Comparison of ENCODE assay signal across 24 mouse cellular contexts in genomic region chr6:19457048-19457447, GRCm38 (mm10).
DNase-seq lines count a peak whose midpoint lies in the region; ATAC-seq and TF ChIP-seq lines count a peak whose summit lies in the region.
"Had no signal": no experiment of that assay in that cellular context is flagged by ENCODE, and none has a peak within 500 bp of the region (broad histone marks: within the 10 kb centered on the region; RNA-seq: fewer than 3 reads in every experiment).

No protein-coding gene starts in this region.

- no peaks in the 10 kb centered on the region for H3K27me3 ChIP-seq in embryonic facial prominence, embryonic 14.5 days (replicated peaks; ENCODE audit: control insufficient read depth, insufficient read depth, low read length)
- H3K27me3 ChIP-seq in embryonic facial prominence, embryonic 10.5 days (replicated peaks; ENCODE audit: low read depth, poor library complexity, severe bottlenecking), result no peaks in the 10 kb centered on the region
- H3K27me3 ChIP-seq: CH12.LX; embryonic facial prominence, embryonic 13.5 days; hindbrain, embryonic 12.5 days; hindbrain, embryonic 15.5 days had no signal

- no peak for ATAC-seq in embryonic facial prominence, embryonic 14.5 days (ENCODE audit: low read depth)
- no peak for ATAC-seq in monocyte, adult 5-6 weeks (replicated peaks; ENCODE audit: insufficient number of reproducible peaks, low FRiP score, low TSS enrichment, poor library complexity, severe bottlenecking)
- ATAC-seq: forebrain, embryonic 14.5 days; forebrain, postnatal 0 days; intestine, postnatal 0 days had no signal

- H3K4me2 ChIP-seq in embryonic facial prominence, embryonic 14.5 days (ENCODE audit: low read depth, low read length), result no peak overlapping the region
- H3K4me2 ChIP-seq: embryonic facial prominence, embryonic 13.5 days; heart, embryonic 11.5 days; hindbrain, embryonic 12.5 days; hindbrain, embryonic 15.5 days had no signal

- no peak overlapping the region for H3K27ac ChIP-seq in embryonic facial prominence, embryonic 14.5 days (replicated peaks; ENCODE audit: low read depth, low read length)
- no peak overlapping the region for H3K27ac ChIP-seq in embryonic facial prominence, embryonic 10.5 days (replicated peaks)
- no peak overlapping the region for H3K27ac ChIP-seq in ES-E14 (ENCODE audit: insufficient read depth, low read depth, low read length, poor library complexity, severe bottlenecking)
- H3K27ac ChIP-seq: embryonic facial prominence, embryonic 13.5 days; forebrain, embryonic 10.5 days; heart, adult 2 months; hindbrain, embryonic 12.5 days; hindbrain, embryonic 15.5 days had no signal

- no peak overlapping the region for H3K9ac ChIP-seq in embryonic facial prominence, embryonic 14.5 days (ENCODE audit: low read depth, low read length)
- H3K9ac ChIP-seq in ES-E14 (ENCODE audit: insufficient read depth, low read depth, low read length, poor library complexity, severe bottlenecking), result no peak overlapping the region
- H3K9ac ChIP-seq: embryonic facial prominence, embryonic 13.5 days; forebrain, postnatal 0 days; hindbrain, embryonic 12.5 days; hindbrain, embryonic 15.5 days had no signal

- 70% methylated on average over 4 of the region's 4 CpGs for WGBS in embryonic facial prominence, embryonic 14.5 days
- WGBS in embryonic facial prominence, embryonic 10.5 days, result 76% methylated on average over 4 of the region's 4 CpGs

- peak; percentile 2 for DNase-seq in embryonic facial prominence, embryonic 14.5 days (ENCODE audit: low spot score)
- no peak for DNase-seq in embryonic facial prominence, embryonic 10.5 days (ENCODE audit: low spot score)
- DNase-seq in ES-E14 (ENCODE audit: low read depth, low spot score), result peak; percentile 6
- DNase-seq in forelimb bud, embryonic 11.5 days (ENCODE audit: low read depth, low spot score), result peak; percentile 8
- no peak for DNase-seq in kidney, adult 8-10 months
- DNase-seq: adrenal gland, adult 2 months; adrenal gland, postnatal 14 days; B cell, adult 2 months; cerebellum, adult 11 months; cerebellum, adult 2 months; cerebellum, adult 9-11 months; cerebellum, postnatal 25 days; forebrain, postnatal 0 days; gastrocnemius, postnatal 25 days; heart, adult 2 months had no signal

- no peaks in the 10 kb centered on the region for H3K9me3 ChIP-seq in embryonic facial prominence, embryonic 14.5 days (ENCODE audit: control insufficient read depth, low read length)
- no peaks in the 10 kb centered on the region for H3K9me3 ChIP-seq in embryonic facial prominence, embryonic 10.5 days
- H3K9me3 ChIP-seq in ES-E14 (ENCODE audit: control insufficient read depth, insufficient read depth, low read depth, low read length), result no peaks in the 10 kb centered on the region
- H3K9me3 ChIP-seq: embryonic facial prominence, embryonic 13.5 days; forebrain, embryonic 10.5 days; hindbrain, embryonic 12.5 days; hindbrain, embryonic 15.5 days had no signal

- H3K4me3 ChIP-seq in embryonic facial prominence, embryonic 14.5 days (ENCODE audit: low read depth, low read length), result no peak overlapping the region
- H3K4me3 ChIP-seq in embryonic facial prominence, embryonic 10.5 days, result no peak overlapping the region
- no peak overlapping the region for H3K4me3 ChIP-seq in ES-E14 (ENCODE audit: insufficient read depth in 1 of 2, low read depth in 1 of 2, low read length in 2 of 2, poor library complexity in 1 of 2, severe bottlenecking in 1 of 2)
- H3K4me3 ChIP-seq: embryonic facial prominence, embryonic 13.5 days; forebrain, embryonic 10.5 days; heart, adult 2 months; hindbrain, embryonic 12.5 days; hindbrain, embryonic 15.5 days had no signal

- no peaks in the 10 kb centered on the region for H3K36me3 ChIP-seq in embryonic facial prominence, embryonic 14.5 days (ENCODE audit: control insufficient read depth, insufficient read depth, low read length)
- H3K36me3 ChIP-seq in embryonic facial prominence, embryonic 10.5 days (replicated peaks), result no peaks in the 10 kb centered on the region
- no peaks in the 10 kb centered on the region for H3K36me3 ChIP-seq in ES-E14 (ENCODE audit: control insufficient read depth, insufficient read depth, low read length, poor library complexity, severe bottlenecking)
- H3K36me3 ChIP-seq: embryonic facial prominence, embryonic 13.5 days; forebrain, embryonic 10.5 days; hindbrain, embryonic 12.5 days; hindbrain, embryonic 15.5 days had no signal

- no peaks in the 10 kb centered on the region for H3K4me1 ChIP-seq in embryonic facial prominence, embryonic 14.5 days (ENCODE audit: control insufficient read depth, insufficient read depth, low read length)
- no peaks in the 10 kb centered on the region for H3K4me1 ChIP-seq in embryonic facial prominence, embryonic 10.5 days
- 0 out of 4 replicates have a peak, but pooled peaks cover 0 to 2% of the 10 kb centered on the region in 2 experiments for H3K4me1 ChIP-seq in ES-E14 (ENCODE audit: control insufficient read depth in 2 of 2, insufficient read depth in 2 of 2, low read length in 2 of 2, poor library complexity in 1 of 2)
- H3K4me1 ChIP-seq: embryonic facial prominence, embryonic 13.5 days; forebrain, embryonic 10.5 days; hindbrain, embryonic 12.5 days; hindbrain, embryonic 15.5 days had no signal

- in situ Hi-C loops in ES-E14 (cut with MboI; ENCODE audit: low sequenced_read_pairs in 2 of 2, unreplicated experiment in 2 of 2), result no loop called here

TF ChIP-seq in ES-E14, 5 proteins besides CTCF, POLR2A, EP300 and RAD21:
- TF ChIP-seq MAFK (IDR thresholded peaks at IDR 0.05; ENCODE audit: insufficient read depth, low read depth, low read length), result no peak
- TF ChIP-seq CHD2 (IDR thresholded peaks at IDR 0.05; ENCODE audit: low read depth, low read length), result no peak
- TF ChIP-seq HCFC1 (IDR thresholded peaks at IDR 0.05; ENCODE audit: borderline replicate concordance, insufficient read depth, low read length), result no peak
TF ChIP-seq in ES-E14: peak in this region for 0.

Comparison
In these comparisons a context has a peak if more than half of its experiments do, and no peak if none do; other contexts are left out.
1. DNase-seq: peak in embryonic facial prominence, embryonic 14.5 days (single experiment), ES-E14 (single experiment) and forelimb bud, embryonic 11.5 days (single experiment); none in embryonic facial prominence, embryonic 10.5 days (single experiment) and kidney, adult 8-10 months (0 of 2).